Mouse (Mus musculus) C2C12 (cell line): ENCODE results near the gene Pramel1. TPM values are rescaled to one million over a fixed set of nuclear protein-coding genes. Genes with fewer than 3 reads are reported as not detected.
A peak's percentile ranks its signal among the peaks of the same experiment; 100 is the strongest.

Experiments used
- H3K27me3 ChIP-seq: one replicate; pipeline ENCODE4 v1.6.1; 2011; ENCODE audit not compliant: control insufficient read depth, insufficient read depth, insufficient read length
- H3K36me3 ChIP-seq: one replicate; pipeline ENCODE4 v1.6.1; 2011; ENCODE audit not compliant: control insufficient read depth, insufficient read depth
- H3K4me3 ChIP-seq: one replicate; pipeline ENCODE4 v1.5.1; 2011; ENCODE audit warnings: mild to moderate bottlenecking, control low read depth; ENCODE audit not compliant: poor library complexity, insufficient read depth, severe bottlenecking
- H3K79me2 ChIP-seq: one replicate; pipeline ENCODE4 v1.6.1; 2011; ENCODE audit not compliant: control insufficient read depth, insufficient read depth
- H3K79me3 ChIP-seq: one replicate; pipeline ENCODE4 v1.6.1; 2011; ENCODE audit warnings: low read depth, control low read depth
- H3ac ChIP-seq: one replicate; pipeline ENCODE3; 2011; ENCODE audit warnings: low read depth; ENCODE audit not compliant: control insufficient read depth, insufficient read length
- CEBPB ChIP-seq: IDR thresholded peaks from one replicate; pipeline ENCODE4 v1.6.1; 2011; ENCODE audit warnings: low read depth, mild to moderate bottlenecking, control low read depth, moderate library complexity
- CTCF ChIP-seq: IDR thresholded peaks from one replicate; pipeline ENCODE4 v1.5.1; 2011; ENCODE audit not compliant: control insufficient read depth, insufficient read depth, insufficient read length
- FOSL1 ChIP-seq: IDR thresholded peaks from one replicate; pipeline ENCODE4 v1.8.0; 2011; ENCODE audit warnings: mild to moderate bottlenecking, low read length; ENCODE audit not compliant: poor library complexity, insufficient read depth, severe bottlenecking
- MAX ChIP-seq: IDR thresholded peaks from one replicate; pipeline ENCODE4 v1.6.1; 2011; ENCODE audit warnings: mild to moderate bottlenecking, control low read depth
- MYOD1 ChIP-seq: IDR thresholded peaks from one replicate; pipeline ENCODE4 v1.6.1; 2011; ENCODE audit warnings: low read depth; ENCODE audit not compliant: control insufficient read depth, insufficient read length
- MYOG ChIP-seq: IDR thresholded peaks from one replicate; pipeline ENCODE4 v1.6.1; 2011; ENCODE audit not compliant: control insufficient read depth, insufficient read length; ENCODE audit errors: extremely low read depth
- USF1 ChIP-seq: IDR thresholded peaks from one replicate; pipeline ENCODE4 v1.6.1; 2011; ENCODE audit warnings: low read depth, mild to moderate bottlenecking, control low read depth, moderate library complexity
- polyA plus RNA-seq: library from polyadenylated mRNA; unstranded; fragments of >200 nt; fragmentation: generic; extraction: Trizol; gene quantifications from one replicate; pipeline ENCODE4 v1.2.1, GENCODE M21; 2012; ENCODE audit warnings: missing spikeins

The Pramel1 gene
- polyA plus RNA-seq, 1 experiment, result not detected

- no peak overlapping the region for H3ac ChIP-seq
- no peaks in the 10 kb centered on the region for H3K79me3 ChIP-seq
- peaks cover 15% of the 10 kb centered on the region for H3K27me3 ChIP-seq
- no peak overlapping the region for H3K4me3 ChIP-seq
- TF ChIP-seq MYOD1 (no peak), CEBPB (no peak), MAX (no peak), MYOG (no peak), FOSL1 (no peak), USF1 (no peak), CTCF (no peak)
- H3K36me3 ChIP-seq, result no peaks in the 10 kb centered on the region
- H3K79me2 ChIP-seq, result no peaks in the 10 kb centered on the region
Observed at GRCm38 (mm10) chr4:143383646-143384045, 10.6 kb upstream of the Pramel1 start.

- Histone ChIP-seq H3ac (no peak overlapping the region), H3K27me3 (no peaks in the 10 kb centered on the region), H3K4me3 (no peak overlapping the region)
Observed at GRCm38 (mm10) chr4:143388955-143389702, 5.1 kb upstream of the Pramel1 start.

GRCm38 (mm10) chr4:143411566-143412218 is 17.5 kb downstream of the Pramel1 start:
- H3K79me2 ChIP-seq, result peaks cover 24% of the 10 kb centered on the region
- H3K27me3 ChIP-seq, result no peaks in the 10 kb centered on the region
- peak overlapping the region; percentile 71 for H3K4me3 ChIP-seq
- peaks cover 13% of the 10 kb centered on the region for H3K79me3 ChIP-seq
- no peak overlapping the region for H3ac ChIP-seq
- TF ChIP-seq CEBPB (no peak), CTCF (no peak), FOSL1 (no peak), USF1 (no peak), MYOD1 (no peak), MYOG (no peak), MAX (no peak)
- peaks cover 15% of the 10 kb centered on the region for H3K36me3 ChIP-seq

More at GRCm38 (mm10) chr4:143388955-143389702, 5.1 kb upstream of the Pramel1 start:
- no peaks in the 10 kb centered on the region for H3K79me2 ChIP-seq
- H3K79me3 ChIP-seq, result no peaks in the 10 kb centered on the region
- TF ChIP-seq CTCF (no peak), MYOG (no peak), FOSL1 (no peak), MAX (no peak), MYOD1 (no peak), USF1 (no peak), CEBPB (no peak)
- no peaks in the 10 kb centered on the region for H3K36me3 ChIP-seq

GRCm38 (mm10) chr4:143412219-143413092 is 18.2 kb downstream of the Pramel1 start, which contains the start of gene Pramef8:
Gene Pramef8, plus strand, starts transcription at chr4:143412426.
- H3K79me3 ChIP-seq, result peaks cover 13% of the 10 kb centered on the region
- peak within 1 kb of the TSS; percentile 57 for H3ac ChIP-seq
- peaks cover 24% of the 10 kb centered on the region for H3K79me2 ChIP-seq
- no peaks in the 10 kb centered on the region for H3K27me3 ChIP-seq
- TF ChIP-seq MYOG (no peak), MYOD1 (no peak), USF1 (no peak), MAX (no peak), CTCF (no peak)
- H3K36me3 ChIP-seq, result peaks cover 23% of the 10 kb centered on the region
- peak within 1 kb of the TSS; percentile 71 for H3K4me3 ChIP-seq

- Histone ChIP-seq H3ac (no peak overlapping the region), H3K36me3 (peaks cover 35% of the 10 kb centered on the region), H3K79me2 (peaks cover 24% of the 10 kb centered on the region), H3K27me3 (no peaks in the 10 kb centered on the region), H3K4me3 (peak overlapping the region; percentile 71), H3K79me3 (peaks cover 13% of the 10 kb centered on the region)
- TF ChIP-seq FOSL1 (no peak), MYOG (no peak), MAX (no peak), CTCF (no peak), MYOD1 (no peak), USF1 (no peak), CEBPB (no peak)
Observed at GRCm38 (mm10) chr4:143413621-143414020, 19.4 kb downstream of the Pramel1 start.
